Comparison of ENCODE assay signal across 9 mouse cellular contexts in the genomic region with DNA sequence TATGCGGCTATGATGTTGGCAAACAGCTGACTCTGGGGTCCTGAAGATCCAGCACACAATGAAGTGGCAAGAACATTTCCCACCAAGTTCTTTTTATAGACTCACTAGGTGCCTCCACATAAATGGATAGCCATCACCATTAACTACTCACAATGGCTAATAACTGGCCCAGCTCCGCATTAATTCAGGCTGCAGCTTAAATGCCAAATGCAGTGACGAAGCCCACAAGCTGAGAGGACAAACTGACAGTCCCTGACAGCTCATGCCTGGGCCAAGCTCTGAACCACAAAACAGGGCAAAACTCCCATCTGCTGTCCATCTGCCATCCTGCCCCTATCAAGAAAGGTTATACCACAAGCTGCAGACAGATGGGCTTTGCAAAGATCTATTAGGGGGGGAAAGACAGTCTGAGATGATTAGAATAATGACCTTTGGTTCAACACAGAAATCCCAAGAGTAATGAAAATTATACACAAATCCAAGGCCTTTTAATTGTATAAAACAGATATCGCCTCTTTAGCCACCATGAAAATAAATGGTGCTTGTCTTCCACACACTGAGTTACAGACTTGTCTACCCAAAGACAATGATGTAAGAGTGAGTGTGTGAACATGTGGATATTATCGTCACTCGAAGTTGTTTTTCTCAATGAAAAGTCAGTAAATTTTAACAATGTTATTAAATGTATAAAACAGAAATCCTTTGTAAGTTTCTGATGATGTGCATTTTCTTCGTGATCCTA.
DNase-seq lines count a peak whose midpoint lies in the region; ATAC-seq and TF ChIP-seq lines count a peak whose summit lies in the region.
"Had no signal": no experiment of that assay in that cellular context is flagged by ENCODE, and none has a peak within 500 bp of the region (broad histone marks: within the 10 kb centered on the region; RNA-seq: fewer than 3 reads in every experiment).

No protein-coding gene starts in this region.

- H3K9me3 ChIP-seq in lung, embryonic 14.5 days (ENCODE audit: low read depth, low read length) = no peaks in the 10 kb centered on the region; the same call in 1 of the 2 replicates
- no peaks in the 10 kb centered on the region for H3K9me3 ChIP-seq in hindbrain, embryonic 10.5 days
- no peaks in the 10 kb centered on the region for H3K9me3 ChIP-seq in neural tube, embryonic 11.5 days (ENCODE audit: control insufficient read depth, low read length)
- no peaks in the 10 kb centered on the region for H3K9me3 ChIP-seq in liver, postnatal 0 days (ENCODE audit: low read length)
- no peaks in the 10 kb centered on the region for H3K9me3 ChIP-seq in intestine, embryonic 15.5 days
- H3K9me3 ChIP-seq: liver, embryonic 13.5 days had no signal

- 63% methylated on average over 7 of the region's 7 CpGs for WGBS in lung, embryonic 14.5 days
- WGBS in lung, adult 2 months = 76% methylated on average over 7 of the region's 7 CpGs
- WGBS in hindbrain, embryonic 10.5 days = 72% methylated on average over 7 of the region's 7 CpGs
- 57% methylated on average over 7 of the region's 7 CpGs for WGBS in neural tube, embryonic 11.5 days
- 81% methylated on average over 7 of the region's 7 CpGs for WGBS in liver, postnatal 0 days (ENCODE audit: insufficient replicate concordance)
- 70% methylated on average over 7 of the region's 7 CpGs for WGBS in intestine, embryonic 15.5 days

- 0 out of 2 replicates have a peak, but pooled peaks cover 5% of the 10 kb centered on the region for H3K4me1 ChIP-seq in lung, embryonic 14.5 days (ENCODE audit: insufficient read depth)
- H3K4me1 ChIP-seq in lung, adult 2 months (ENCODE audit: control insufficient read depth, insufficient read depth, low read length) = no peaks in the 10 kb centered on the region; the same call in 1 of the 2 replicates
- peaks cover 16% of the 10 kb centered on the region; the same call in 1 of the 2 replicates for H3K4me1 ChIP-seq in hindbrain, embryonic 10.5 days (replicated peaks)
- 0 out of 2 replicates have a peak, but pooled peaks cover 3% of the 10 kb centered on the region for H3K4me1 ChIP-seq in neural tube, embryonic 11.5 days (ENCODE audit: control insufficient read depth, insufficient read depth, low read length)
- H3K4me1 ChIP-seq in liver, postnatal 0 days (ENCODE audit: insufficient read depth) = no peaks in the 10 kb centered on the region
- no peaks in the 10 kb centered on the region for H3K4me1 ChIP-seq in intestine, embryonic 15.5 days (replicated peaks)
- H3K4me1 ChIP-seq: liver, embryonic 13.5 days had no signal

- no peak for TF ChIP-seq POLR2A in lung, adult 2 months (IDR thresholded peaks at IDR 0.05; ENCODE audit: borderline replicate concordance, extremely low read depth, low read depth, low read length)

- no peak for TF ChIP-seq CTCF in lung, embryonic 14.5 days (IDR thresholded peaks at IDR 0.05; ENCODE audit: low read depth)
- no peak for TF ChIP-seq CTCF in lung, adult 2 months (IDR thresholded peaks at IDR 0.05; ENCODE audit: insufficient read depth, low read length)
- TF ChIP-seq CTCF in liver, postnatal 0 days (IDR thresholded peaks at IDR 0.05; ENCODE audit: low read depth) = no peak

- no peaks in the 10 kb centered on the region for H3K36me3 ChIP-seq in lung, embryonic 14.5 days (ENCODE audit: insufficient read depth)
- H3K36me3 ChIP-seq in hindbrain, embryonic 10.5 days = peaks cover 9% of the 10 kb centered on the region
- no peaks in the 10 kb centered on the region for H3K36me3 ChIP-seq in neural tube, embryonic 11.5 days (ENCODE audit: control insufficient read depth, insufficient read depth, low read length)
- H3K36me3 ChIP-seq in liver, postnatal 0 days (replicated peaks; ENCODE audit: insufficient read depth, low read length) = no peaks in the 10 kb centered on the region
- no peaks in the 10 kb centered on the region for H3K36me3 ChIP-seq in intestine, embryonic 15.5 days
- H3K36me3 ChIP-seq: liver, embryonic 13.5 days had no signal

- no peak overlapping the region for H3K4me2 ChIP-seq in lung, embryonic 14.5 days
- H3K4me2 ChIP-seq in neural tube, embryonic 11.5 days (ENCODE audit: low read depth) = no peak overlapping the region
- no peak overlapping the region for H3K4me2 ChIP-seq in liver, postnatal 0 days (ENCODE audit: low read depth, low read length)
- no peak overlapping the region for H3K4me2 ChIP-seq in intestine, embryonic 15.5 days (replicated peaks)
- H3K4me2 ChIP-seq: liver, embryonic 13.5 days had no signal

- H3K27ac ChIP-seq in lung, embryonic 14.5 days (ENCODE audit: low read depth) = peak overlapping the region; percentile 21; the same call in 1 of the 2 replicates
- H3K27ac ChIP-seq in hindbrain, embryonic 10.5 days = no peak overlapping the region; the same call in 1 of the 2 replicates
- no peak overlapping the region for H3K27ac ChIP-seq in neural tube, embryonic 11.5 days (ENCODE audit: low read depth, low read length)
- no peak overlapping the region for H3K27ac ChIP-seq in liver, postnatal 0 days (ENCODE audit: low read depth)
- no peak overlapping the region for H3K27ac ChIP-seq in intestine, embryonic 15.5 days
- H3K27ac ChIP-seq: liver, embryonic 13.5 days had no signal

- H3K9ac ChIP-seq in lung, embryonic 14.5 days = no peak overlapping the region
- H3K9ac ChIP-seq in neural tube, embryonic 11.5 days (ENCODE audit: low read length) = no peak overlapping the region
- no peak overlapping the region for H3K9ac ChIP-seq in liver, postnatal 0 days (replicated peaks)
- H3K9ac ChIP-seq in intestine, embryonic 15.5 days = no peak overlapping the region
- H3K9ac ChIP-seq: liver, embryonic 13.5 days had no signal

- TF ChIP-seq EP300 in liver, postnatal 0 days (IDR thresholded peaks at IDR 0.05; ENCODE audit: low read depth) = no peak

- DNase-seq in lung, embryonic 14.5 days = peak; percentile 44
- DNase-seq in lung, adult 2 months = no peak
- DNase-seq in cerebellum, postnatal 14 days = peak; percentile 70 to 87
- peak; percentile 70 for DNase-seq in hindbrain, embryonic 10.5 days (ENCODE audit: low spot score)
- DNase-seq in neural tube, embryonic 11.5 days (ENCODE audit: low spot score) = peak; percentile 69
- no peak for DNase-seq in liver, postnatal 0 days
- no peak for DNase-seq in adrenal gland, adult 8-10 months
- DNase-seq: liver, embryonic 13.5 days had no signal

- H3K27me3 ChIP-seq in lung, embryonic 14.5 days (ENCODE audit: insufficient read depth, low read length) = no peaks in the 10 kb centered on the region
- H3K27me3 ChIP-seq in hindbrain, embryonic 10.5 days (ENCODE audit: insufficient read depth, poor library complexity, severe bottlenecking) = no peaks in the 10 kb centered on the region
- H3K27me3 ChIP-seq in neural tube, embryonic 11.5 days (ENCODE audit: control insufficient read depth, insufficient read depth, low read length) = no peaks in the 10 kb centered on the region
- H3K27me3 ChIP-seq in liver, postnatal 0 days (ENCODE audit: insufficient read depth, low read length) = no peaks in the 10 kb centered on the region
- H3K27me3 ChIP-seq in intestine, embryonic 15.5 days (replicated peaks) = no peaks in the 10 kb centered on the region
- H3K27me3 ChIP-seq: liver, embryonic 13.5 days had no signal

- ATAC-seq in lung, embryonic 14.5 days (ENCODE audit: insufficient read depth) = peak; percentile 67
- peak; percentile 86 for ATAC-seq in neural tube, embryonic 11.5 days (ENCODE audit: insufficient read depth, low FRiP score, low TSS enrichment)
- no peak for ATAC-seq in liver, postnatal 0 days
- no peak for ATAC-seq in intestine, embryonic 15.5 days

- no peak overlapping the region for H3K4me3 ChIP-seq in lung, embryonic 14.5 days (ENCODE audit: low read depth, low read length)
- H3K4me3 ChIP-seq in lung, adult 2 months (replicated peaks; ENCODE audit: extremely low read depth, low read depth, low read length) = no peak overlapping the region
- no peak overlapping the region for H3K4me3 ChIP-seq in hindbrain, embryonic 10.5 days
- no peak overlapping the region for H3K4me3 ChIP-seq in neural tube, embryonic 11.5 days (ENCODE audit: low read depth, low read length)
- H3K4me3 ChIP-seq in liver, postnatal 0 days (ENCODE audit: low read depth, low read length) = no peak overlapping the region
- H3K4me3 ChIP-seq in intestine, embryonic 15.5 days (replicated peaks) = no peak overlapping the region
- H3K4me3 ChIP-seq: liver, embryonic 13.5 days had no signal

Comparison
In these comparisons a context has a peak if more than half of its experiments do, and no peak if none do; other contexts are left out.
1. DNase-seq: peak in lung, embryonic 14.5 days (single experiment), cerebellum, postnatal 14 days (2 of 2), hindbrain, embryonic 10.5 days (single experiment) and neural tube, embryonic 11.5 days (single experiment); none in lung, adult 2 months (single experiment), liver, postnatal 0 days (single experiment) and adrenal gland, adult 8-10 months (single experiment).
2. ATAC-seq: peak in lung, embryonic 14.5 days (single experiment) and neural tube, embryonic 11.5 days (single experiment); none in liver, postnatal 0 days (single experiment) and intestine, embryonic 15.5 days (single experiment).